Mouse (Mus musculus): ENCODE data around the gene Shc3.

GRCm38 (mm10) chr13:51566371-51567077 is 2.7 kb downstream of the Shc3 start:
- TF ChIP-seq CTCF (IDR thresholded peaks at IDR 0.05; ENCODE audit: low read depth) (no peak), EP300 (IDR thresholded peaks at IDR 0.05; ENCODE audit: low read depth) (no peak)
